Mouse (Mus musculus) ovary, adult 18-20 months (tissue): ENCODE results near the gene Kyat3.

Source experiments
- DNase-seq: peaks from one replicate; pipeline ENCODE4 v3.0.0; 2022; ENCODE audit warnings: low spot score, mixed read lengths

Gene Kyat3

GRCm38 (mm10) chr3:142747673-142748072, 46.8 kb downstream of the Kyat3 start:
- no peak for DNase-seq

DNA sequence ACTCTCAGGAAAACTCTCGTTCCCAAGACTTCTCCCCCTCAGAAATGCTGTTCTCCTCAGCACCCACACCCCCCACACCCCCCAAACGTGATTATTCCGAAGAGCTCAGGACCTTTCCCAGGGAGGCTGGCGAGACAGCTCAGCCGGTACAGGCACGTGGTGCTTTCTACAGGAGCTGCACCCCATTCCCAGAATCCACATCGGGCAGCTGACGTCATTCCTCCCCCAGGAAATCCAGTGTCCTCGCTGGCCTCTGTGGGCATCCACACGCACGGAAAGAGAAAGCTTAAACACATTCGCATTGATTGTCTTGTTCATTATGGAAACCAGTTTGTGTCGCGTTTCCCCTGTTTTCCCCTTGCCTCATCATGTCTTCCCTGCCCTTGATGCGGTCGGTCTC, 48.3 kb downstream of the Kyat3 start:
- no peak for DNase-seq

- DNase-seq = no peak
Measured at GRCm38 (mm10) chr3:142755132-142755867, 54.4 kb downstream of the Kyat3 start.

- no peak for DNase-seq
Measured at GRCm38 (mm10) chr3:142757841-142758240, 57.0 kb downstream of the Kyat3 start.

- DNase-seq = no peak
Measured at GRCm38 (mm10) chr3:142758593-142758992, 57.7 kb downstream of the Kyat3 start.

GRCm38 (mm10) chr3:142760356-142760755, 59.5 kb downstream of the Kyat3 start:
- DNase-seq = no peak

DNA sequence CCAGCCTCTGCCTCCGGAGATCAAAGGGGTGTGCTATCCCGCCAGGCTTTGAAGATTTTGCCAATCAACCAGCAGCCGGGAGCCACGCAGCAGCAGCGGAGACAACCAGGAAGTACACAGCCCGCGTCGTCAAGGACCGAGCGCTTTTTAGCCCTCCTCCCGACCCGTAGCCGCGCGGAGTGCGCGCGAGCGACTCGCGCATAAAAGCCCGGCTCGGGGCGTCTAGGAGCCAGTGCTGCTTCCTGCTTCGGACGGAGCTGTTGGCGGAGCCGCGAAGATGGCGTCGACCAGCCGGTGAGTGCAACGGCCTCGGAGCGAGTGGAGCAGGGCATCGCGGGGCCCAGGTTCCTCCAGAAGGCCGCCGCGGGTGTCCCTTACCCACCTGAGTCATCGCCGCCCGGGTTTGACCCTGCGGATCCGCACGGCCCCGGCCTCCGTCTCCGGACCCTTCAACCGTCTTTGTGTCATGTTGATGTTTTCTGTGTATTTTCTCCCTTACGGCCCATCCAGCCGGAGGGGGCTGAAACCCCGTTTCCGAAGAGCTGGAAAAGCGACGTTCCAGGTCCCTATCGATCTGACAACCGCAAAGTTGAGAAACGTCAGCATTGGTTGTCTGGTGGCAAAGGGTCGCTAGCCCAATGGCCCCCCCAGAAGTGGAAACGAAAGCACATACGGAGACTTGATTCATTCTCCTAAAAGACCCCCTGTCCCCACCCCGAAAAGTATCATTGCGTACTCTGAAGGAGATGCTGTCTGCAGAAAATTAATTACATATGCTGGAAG, 64.3 kb downstream of the Kyat3 start, which contains the start of gene Gtf2b:
Gene Gtf2b, plus strand, starts transcription at position 51 of the 783 bp plus-strand sequence.
- peak; percentile 89 for DNase-seq

DNA sequence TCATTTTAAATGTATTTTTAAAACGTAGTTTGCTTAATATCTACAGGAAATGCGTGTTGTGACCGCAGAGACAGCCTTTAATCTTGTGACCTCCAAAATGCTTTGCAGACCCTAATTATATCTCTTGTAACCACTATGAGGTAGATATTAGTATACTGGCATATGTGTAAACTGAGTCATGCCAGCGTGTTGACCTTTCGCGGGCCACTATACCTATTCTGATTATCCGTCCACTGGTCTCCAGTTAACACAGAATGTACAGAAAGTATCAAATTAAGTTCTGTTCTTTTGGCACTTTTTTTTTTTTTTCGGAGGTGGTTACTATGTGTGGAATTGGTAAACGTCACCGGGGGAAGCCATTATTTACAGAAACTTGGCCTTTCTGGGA, 64.9 kb downstream of the Kyat3 start:
- no peak for DNase-seq

- DNase-seq = no peak
Measured at GRCm38 (mm10) chr3:142768498-142768897, 67.6 kb downstream of the Kyat3 start.

GRCm38 (mm10) chr3:142770518-142770917, 69.7 kb downstream of the Kyat3 start:
- no peak for DNase-seq

DNA sequence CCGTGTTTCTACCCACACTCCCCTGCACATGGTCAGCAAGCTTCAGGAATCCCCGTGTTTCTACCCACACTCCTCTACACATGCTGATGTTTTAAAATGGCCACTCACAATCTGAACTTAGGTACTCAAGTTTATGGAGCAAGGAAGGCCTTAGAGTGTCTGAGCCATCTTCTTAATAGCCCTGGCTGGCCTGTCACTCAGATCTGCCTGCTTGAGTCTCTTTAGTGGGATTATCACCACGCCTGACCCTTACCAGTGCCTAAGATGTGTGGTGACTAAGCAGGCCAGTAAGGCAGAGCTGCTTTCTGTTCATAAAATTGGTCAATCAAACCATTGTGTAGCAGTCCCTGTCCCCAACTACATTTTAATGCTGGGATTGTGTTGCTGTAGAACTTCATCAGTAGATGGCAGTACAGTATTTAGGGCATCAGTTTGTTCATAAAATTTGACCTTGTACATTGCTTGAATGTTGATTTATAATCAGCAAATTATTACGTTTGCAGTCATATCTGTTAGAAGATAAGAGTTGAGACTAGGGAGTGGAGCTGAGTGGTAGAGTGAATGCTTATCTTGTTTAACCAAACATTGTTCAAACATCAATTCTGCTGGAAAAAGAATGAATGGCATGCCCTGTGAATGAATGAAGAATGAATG, 72.8 kb downstream of the Kyat3 start:
- no peak for DNase-seq

- DNase-seq = no peak
Measured at GRCm38 (mm10) chr3:142777227-142777626, 76.4 kb downstream of the Kyat3 start.

- DNase-seq = no peak
Measured at GRCm38 (mm10) chr3:142786423-142787072, 85.7 kb downstream of the Kyat3 start.

- DNase-seq = no peak
Measured at GRCm38 (mm10) chr3:142795587-142795986, 94.7 kb downstream of the Kyat3 start.
